Mouse (Mus musculus): ENCODE results near the gene Gm20715. TPM values are rescaled to one million over a fixed set of nuclear protein-coding genes. Genes with fewer than 3 reads are reported as not detected.
"Not testable (repeated sequence)": the region's sequence is repeated elsewhere in the genome, so short reads cannot be mapped to it uniquely, and the experiment has no call there.

The Gm20715 gene
- total RNA-seq, 1 experiment from 2014 or later, result 0.09 TPM

GRCm38 (mm10) chr7:6430342-6430741 lies 20.3 kb downstream of the Gm20715 start:
- DNase-seq, result peak; percentile 28

GRCm38 (mm10) chr7:6438388-6438787 lies 28.3 kb downstream of the Gm20715 start, which contains the start of gene Olfr1344:
Gene Olfr1344, plus strand, starts transcription at chr7:6438688.
- no peak for DNase-seq

- no peak for DNase-seq
Observed at GRCm38 (mm10) chr7:6441173-6441572, 31.1 kb downstream of the Gm20715 start.

- DNase-seq, result no peak
Observed at GRCm38 (mm10) chr7:6447771-6448170, 37.7 kb downstream of the Gm20715 start.

- DNase-seq, result no peak
Observed at GRCm38 (mm10) chr7:6455868-6456267, 45.8 kb downstream of the Gm20715 start, which contains the start of gene Olfr1336. Gene Olfr1336, plus strand, starts transcription at chr7:6456168.

GRCm38 (mm10) chr7:6456399-6456798 lies 46.3 kb downstream of the Gm20715 start:
- no peak for DNase-seq

- DNase-seq, result no peak
Observed at GRCm38 (mm10) chr7:6466951-6467350, 56.9 kb downstream of the Gm20715 start, which contains the start of gene Olfr1346. Gene Olfr1346, plus strand, starts transcription at chr7:6467101.

GRCm38 (mm10) chr7:6477633-6478032 lies 67.6 kb downstream of the Gm20715 start:
- DNase-seq, result not testable (repeated sequence)

- DNase-seq, result no peak
Observed at GRCm38 (mm10) chr7:6486841-6487240, 76.8 kb downstream of the Gm20715 start, which contains the start of gene Olfr5. Gene Olfr5, minus strand, starts transcription at chr7:6486941.

Other genes starting within 250 kb of the Gm20715 start
- gene Zfp444, start 238.1 kb upstream of the Gm20715 start, total RNA-seq (2021), result 21.6 and 31.8 TPM in 2 replicates
- gene Galp, start 213.2 kb upstream of the Gm20715 start, total RNA-seq (2021), result not detected in 2 replicates
- gene Zscan5b, start 188.0 kb upstream of the Gm20715 start, total RNA-seq (2021), result not detected in 2 replicates
- not detected in 2 replicates for gene Epp13, start 157.6 kb upstream of the Gm20715 start, total RNA-seq (2021)
- 6.7 and 9.7 TPM in 2 replicates for gene Zfp667, start 123.7 kb upstream of the Gm20715 start, total RNA-seq (2021)
- 2.9 and 3.9 TPM in 2 replicates for gene Zfp583, start 79.0 kb upstream of the Gm20715 start, total RNA-seq (2021)
- gene Gm3854, start 66.5 kb upstream of the Gm20715 start, total RNA-seq (2021), result 0.62 and 0.94 TPM in 2 replicates
- gene Zfp78, start 47.0 kb upstream of the Gm20715 start, total RNA-seq (2021), result 3.6 and 4.7 TPM in 2 replicates
- 3.9 and 4.6 TPM in 2 replicates for gene Zfp28, start 27.0 kb upstream of the Gm20715 start, total RNA-seq (2021)
- gene Smim17, start 11.6 kb upstream of the Gm20715 start, total RNA-seq (2021), result not detected in 2 replicates
- gene Olfr1344, start 28.4 kb downstream of the Gm20715 start, total RNA-seq (2021), result not detected in 2 replicates
- gene Olfr1336, start 45.9 kb downstream of the Gm20715 start, total RNA-seq (2021), result not detected in 2 replicates
- not detected in 2 replicates for gene Olfr1346, start 56.8 kb downstream of the Gm20715 start, total RNA-seq (2021)
- gene Olfr5, start 76.7 kb downstream of the Gm20715 start, total RNA-seq (2021), result not detected in 2 replicates
- gene Olfr1347, start 89.5 kb downstream of the Gm20715 start, total RNA-seq (2021), result not detected in 2 replicates
- gene Olfr1348, start 98.5 kb downstream of the Gm20715 start, total RNA-seq (2021), result not detected in 2 replicates
- not detected in 2 replicates for gene Olfr1349, start 112.7 kb downstream of the Gm20715 start, total RNA-seq (2021)
- gene Olfr1350, start 154.6 kb downstream of the Gm20715 start, total RNA-seq (2021), result not detected in 2 replicates

Measured in adrenal gland, postnatal 25 days (tissue).